Mouse (Mus musculus) megakaryocyte, embryonic 14.5 days (primary cell): ENCODE data around the gene Pik3cd. TPM values are rescaled to one million over a fixed set of nuclear protein-coding genes. Genes with fewer than 3 reads are reported as not detected.

ENCODE experiments used
- H3K27me3 ChIP-seq: replicated peaks from 2 replicates; pipeline ENCODE3; 2012; ENCODE audit warnings: inconsistent platforms
- H3K36me3 ChIP-seq: replicated peaks from 2 replicates; pipeline ENCODE3; 2012; ENCODE audit warnings: low read length, inconsistent platforms, mixed read lengths
- H3K4me1 ChIP-seq: 2 replicates; pipeline ENCODE4 v1.6.1; 2012; ENCODE audit warnings: inconsistent platforms
- H3K4me3 ChIP-seq: replicated peaks from 2 replicates; pipeline ENCODE3; 2012; ENCODE audit warnings: moderate library complexity, mild to moderate bottlenecking, inconsistent platforms
- H3K9me3 ChIP-seq: 2 replicates; pipeline ENCODE4 v1.6.1; 2012; ENCODE audit warnings: inconsistent platforms
- FLI1 ChIP-seq: IDR thresholded peaks from 2 replicates; pipeline ENCODE4 v1.6.1; 2012; ENCODE audit warnings: low read length, inconsistent platforms, mixed read lengths
- GATA1 ChIP-seq: IDR thresholded peaks from 3 replicates; pipeline ENCODE4 v1.6.1; 2012; ENCODE audit warnings: mixed read lengths, low read length, inconsistent platforms, borderline replicate concordance
- polyA plus RNA-seq: library from polyadenylated mRNA; stranded (reverse); fragments of >175 nt; gene quantifications from 2 replicates; pipeline ENCODE4 v1.2.3, GENCODE M21; 2012; ENCODE audit warnings: low replicate concordance; ENCODE audit not compliant: insufficient read depth

Gene Pik3cd
- polyA plus RNA-seq, 1 experiment = 40.4 TPM

- peak overlapping the region; percentile 56 for H3K4me3 ChIP-seq
- TF ChIP-seq FLI1 (no peak), GATA1 (no peak)
- H3K27me3 ChIP-seq = no peaks in the 10 kb centered on the region
- H3K36me3 ChIP-seq = peaks cover 12% of the 10 kb centered on the region
- no peaks in the 10 kb centered on the region; the same call in 1 of the 2 replicates for H3K9me3 ChIP-seq
- peaks cover 37% of the 10 kb centered on the region for H3K4me1 ChIP-seq
These were observed 8.1 kb upstream of the Pik3cd start for GRCm38 (mm10) chr4:149710510-149710909.

GRCm38 (mm10) chr4:149705941-149706340 is 3.6 kb upstream of the Pik3cd start:
- Histone ChIP-seq H3K4me1 (peaks cover 64% of the 10 kb centered on the region), H3K36me3 (no peaks in the 10 kb centered on the region), H3K27me3 (no peaks in the 10 kb centered on the region), H3K9me3 (no peaks in the 10 kb centered on the region), H3K4me3 (no peak overlapping the region)
- TF ChIP-seq FLI1 (no peak), GATA1 (no peak)

- no peaks in the 10 kb centered on the region for H3K36me3 ChIP-seq
- peak overlapping the region; percentile 50 for H3K4me3 ChIP-seq
- TF ChIP-seq FLI1 (no peak), GATA1 (no peak)
- H3K27me3 ChIP-seq = no peaks in the 10 kb centered on the region
- no peaks in the 10 kb centered on the region for H3K9me3 ChIP-seq
- H3K4me1 ChIP-seq = peaks cover 66% of the 10 kb centered on the region
These were observed 2.9 kb upstream of the Pik3cd start for GRCm38 (mm10) chr4:149705298-149705697.

GRCm38 (mm10) chr4:149701426-149702209 is 753 bp downstream of the Pik3cd start:
- no peaks in the 10 kb centered on the region for H3K9me3 ChIP-seq
- no peaks in the 10 kb centered on the region for H3K27me3 ChIP-seq
- peak overlapping the region; percentile 80 for H3K4me3 ChIP-seq
- no peaks in the 10 kb centered on the region for H3K36me3 ChIP-seq
- TF ChIP-seq FLI1 (no peak), GATA1 (no peak)
- H3K4me1 ChIP-seq = peaks cover 86% of the 10 kb centered on the region

- TF ChIP-seq GATA1 = no peak
- no peak for TF ChIP-seq FLI1
- H3K9me3 ChIP-seq = no peaks in the 10 kb centered on the region
- no peaks in the 10 kb centered on the region for H3K27me3 ChIP-seq
- peaks cover 92% of the 10 kb centered on the region for H3K4me1 ChIP-seq
- H3K4me3 ChIP-seq = peak overlapping the region; percentile 82
- H3K36me3 ChIP-seq = no peaks in the 10 kb centered on the region
These were observed 2.4 kb downstream of the Pik3cd start for GRCm38 (mm10) chr4:149699953-149700352.

GRCm38 (mm10) chr4:149698197-149698821 is 4.1 kb downstream of the Pik3cd start:
- Histone ChIP-seq H3K4me1 (peaks cover 90% of the 10 kb centered on the region), H3K27me3 (no peaks in the 10 kb centered on the region), H3K9me3 (no peaks in the 10 kb centered on the region), H3K4me3 (peak overlapping the region; percentile 97), H3K36me3 (peaks cover 6% of the 10 kb centered on the region)
- TF ChIP-seq FLI1 (no peak), GATA1 (no peak)

- peak overlapping the region; percentile 97 for H3K4me3 ChIP-seq
- H3K4me1 ChIP-seq = peaks cover 92% of the 10 kb centered on the region
- TF ChIP-seq GATA1 = no peak
- no peak for TF ChIP-seq FLI1
These were observed 4.7 kb downstream of the Pik3cd start for GRCm38 (mm10) chr4:149697506-149698196.

GRCm38 (mm10) chr4:149696189-149696971 is 6.0 kb downstream of the Pik3cd start:
- no peak for TF ChIP-seq FLI1
- no peak for TF ChIP-seq GATA1
- H3K4me3 ChIP-seq = peak overlapping the region; percentile 97
- no peaks in the 10 kb centered on the region for H3K27me3 ChIP-seq
- no peaks in the 10 kb centered on the region for H3K9me3 ChIP-seq
- peaks cover 92% of the 10 kb centered on the region for H3K4me1 ChIP-seq
- peaks cover 24% of the 10 kb centered on the region for H3K36me3 ChIP-seq

More at GRCm38 (mm10) chr4:149697506-149698196, 4.7 kb downstream of the Pik3cd start:
- peaks cover 11% of the 10 kb centered on the region for H3K36me3 ChIP-seq
- no peaks in the 10 kb centered on the region for H3K27me3 ChIP-seq
- H3K9me3 ChIP-seq = no peaks in the 10 kb centered on the region

- Histone ChIP-seq H3K4me3 (peak overlapping the region; percentile 10), H3K9me3 (no peaks in the 10 kb centered on the region), H3K36me3 (peaks cover 63% of the 10 kb centered on the region), H3K4me1 (peaks cover 83% of the 10 kb centered on the region), H3K27me3 (no peaks in the 10 kb centered on the region)
- TF ChIP-seq GATA1 = no peak
- no peak for TF ChIP-seq FLI1
These were observed 11.0 kb downstream of the Pik3cd start for GRCm38 (mm10) chr4:149691368-149691767.
